Mouse (Mus musculus): ENCODE measurements around the gene Eml6. TPM values are rescaled to one million over a fixed set of nuclear protein-coding genes. Genes with fewer than 3 reads are reported as not detected.
A peak's percentile ranks its signal among the peaks of the same experiment; 100 is the strongest.

The Eml6 gene
- polyA plus RNA-seq, 1 experiment from 2014 or later = 1.4 TPM

DNA sequence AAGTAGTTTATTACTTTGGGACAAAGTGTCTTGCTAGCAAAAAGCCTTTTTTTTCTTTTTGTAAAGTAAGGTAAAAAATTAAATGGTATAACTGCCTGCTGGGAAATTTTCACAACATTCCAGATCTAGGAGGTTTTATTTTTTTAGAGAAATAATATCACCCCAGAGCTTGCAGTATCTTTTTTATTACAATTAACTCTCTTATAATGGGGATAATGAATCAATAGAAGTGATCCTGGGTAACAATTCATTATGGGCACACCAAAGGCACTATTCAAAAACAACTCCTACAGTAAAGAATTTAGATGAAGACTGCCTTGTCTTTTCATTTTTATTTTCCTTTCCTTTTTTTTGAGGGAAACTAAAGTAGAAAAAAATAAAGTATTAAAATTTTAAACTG lies 331.1 kb downstream of the Eml6 start:
- no peak for ATAC-seq
- Histone ChIP-seq H3K4me2 (no peak overlapping the region), H3K4me3 (peak overlapping the region; percentile 92)

DNA sequence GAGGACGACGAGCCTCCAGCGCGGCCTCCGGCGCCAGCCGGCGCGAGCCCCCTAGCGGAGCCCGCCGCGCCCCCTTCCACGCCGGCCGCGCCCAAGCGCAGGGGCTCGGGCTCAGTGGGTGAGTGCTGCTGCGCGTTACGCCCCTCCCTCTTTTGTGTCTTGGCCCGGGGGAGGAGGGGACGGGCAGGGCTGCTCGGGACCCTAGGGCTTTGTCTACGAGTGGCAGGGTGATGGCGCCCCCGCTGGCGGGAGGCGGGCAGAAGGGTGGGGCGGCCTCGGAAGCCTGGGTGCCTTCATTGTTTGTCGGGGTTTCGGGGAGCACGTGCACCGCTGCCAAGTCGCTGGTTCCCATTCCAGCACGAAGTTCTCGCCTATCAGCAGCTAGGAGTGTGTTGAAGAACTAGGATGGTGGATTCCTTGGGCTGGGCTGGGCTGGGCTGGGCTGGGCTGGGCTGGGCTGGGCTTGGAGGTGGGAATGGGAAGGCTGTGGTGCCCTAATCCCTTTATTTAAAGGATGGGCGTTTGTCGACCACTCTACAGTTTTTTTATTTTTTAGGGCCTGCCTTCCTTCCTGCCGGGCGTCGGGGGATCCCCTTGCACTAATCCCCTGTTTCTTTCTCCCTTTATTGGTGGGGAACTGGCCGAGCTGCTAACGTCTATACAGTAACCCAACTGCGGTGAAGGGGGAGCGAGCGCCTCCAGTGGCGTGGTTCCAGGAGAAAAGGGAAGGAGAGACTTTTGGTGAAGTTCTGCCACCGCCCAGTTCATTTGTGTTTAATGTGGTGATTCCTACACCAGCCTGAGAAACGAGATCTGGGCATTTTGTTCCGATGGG lies 332.0 kb downstream of the Eml6 start:
- WGBS = 0% methylated on average over 41 of the region's 53 CpGs
- ATAC-seq = peak; percentile 91

More for the DNA sequence above, 331.1 kb downstream of the Eml6 start:
- Histone ChIP-seq H3K9me3 (replicated peaks) (no peaks in the 10 kb centered on the region), H3K36me3 (ENCODE audit: poor library complexity, severe bottlenecking) (no peaks in the 10 kb centered on the region), H3K4me1 (peaks cover 30% of the 10 kb centered on the region), H3K9ac (no peak overlapping the region), H3K27me3 (no peaks in the 10 kb centered on the region), H3K27ac (no peak overlapping the region)

More for the DNA sequence above, 332.0 kb downstream of the Eml6 start:
- peak overlapping the region; percentile 92 for H3K4me3 ChIP-seq
- no peaks in the 10 kb centered on the region for H3K9me3 ChIP-seq (replicated peaks)
- H3K4me1 ChIP-seq = peaks cover 30% of the 10 kb centered on the region
- peak overlapping the region; percentile 99 for H3K9ac ChIP-seq
- H3K4me2 ChIP-seq = peak overlapping the region; percentile 70
- no peaks in the 10 kb centered on the region for H3K36me3 ChIP-seq (ENCODE audit: poor library complexity, severe bottlenecking)
- peak overlapping the region; percentile 99 for H3K27ac ChIP-seq
- no peaks in the 10 kb centered on the region for H3K27me3 ChIP-seq

Other genes with a start within 250 kb of the Eml6 start
- gene 4931440F15Rik, start 200.4 kb downstream of the Eml6 start, polyA plus RNA-seq (2015; fragmentation: Nextera tagmentation; extraction: Ambion mirVana) = 0.28 and 0.30 TPM in 2 replicates
- gene Sptbn1, start 242.1 kb upstream of the Eml6 start, polyA plus RNA-seq (2015; fragmentation: Nextera tagmentation; extraction: Ambion mirVana) = 85.6 and 94.0 TPM in 2 replicates